Mouse (Mus musculus) cerebellum, postnatal 25 days (tissue): ENCODE measurements at regions not wholly inside any gene's neighbourhood (a gene's known extent, or its start where the extent isn't known, plus 50 kb on each side); places are given as distances from the start of the nearest gene placed in this dataset.
A peak's percentile ranks its signal among the peaks of the same experiment; 100 is the strongest.

Source experiments
- DNase-seq, 2 experiments: peaks; one replicate each; pipeline ENCODE4 v3.0.0; 2021; ENCODE audit warnings: mixed read lengths in 2 of 2

DNA sequence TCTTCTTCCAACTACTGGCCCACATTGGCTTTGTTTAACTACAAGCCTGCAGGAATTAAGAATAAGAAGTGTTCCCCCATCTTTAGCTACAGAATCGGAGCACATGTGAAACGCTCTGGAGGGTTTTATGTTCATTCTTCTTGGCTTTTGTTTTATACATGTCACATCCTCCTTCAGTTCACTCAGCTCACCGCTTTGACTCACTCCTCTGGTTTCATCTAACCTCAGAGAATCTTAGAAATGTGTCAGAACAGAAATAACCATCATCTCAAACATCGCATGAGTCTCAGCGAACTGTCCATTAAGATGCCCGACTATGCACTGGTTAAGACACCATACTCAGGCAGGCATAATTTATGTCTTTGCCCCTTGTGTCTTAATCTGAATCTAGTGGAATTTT, 255.1 kb upstream of the Gm765 start:
- no peak for DNase-seq

DNA sequence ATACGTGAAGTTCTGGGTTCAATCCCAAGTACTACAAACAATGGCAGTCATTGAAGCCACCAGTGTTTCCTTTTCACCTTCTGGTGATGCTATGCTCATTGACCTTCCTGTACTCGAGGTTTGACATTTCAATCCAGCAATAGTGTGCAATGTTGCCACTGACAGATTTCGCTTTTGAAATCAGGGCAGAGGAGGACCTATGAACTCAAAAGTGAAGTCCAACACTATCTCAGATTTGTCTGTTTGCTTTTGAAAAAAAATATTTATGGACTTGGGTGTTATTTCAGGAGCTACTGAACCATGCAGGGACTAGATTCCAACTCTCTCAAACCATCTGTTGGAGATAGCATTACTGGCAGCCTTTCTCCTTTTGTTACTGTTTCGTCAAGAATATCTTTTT, 248.4 kb upstream of the Gm765 start:
- no peak for DNase-seq

DNA sequence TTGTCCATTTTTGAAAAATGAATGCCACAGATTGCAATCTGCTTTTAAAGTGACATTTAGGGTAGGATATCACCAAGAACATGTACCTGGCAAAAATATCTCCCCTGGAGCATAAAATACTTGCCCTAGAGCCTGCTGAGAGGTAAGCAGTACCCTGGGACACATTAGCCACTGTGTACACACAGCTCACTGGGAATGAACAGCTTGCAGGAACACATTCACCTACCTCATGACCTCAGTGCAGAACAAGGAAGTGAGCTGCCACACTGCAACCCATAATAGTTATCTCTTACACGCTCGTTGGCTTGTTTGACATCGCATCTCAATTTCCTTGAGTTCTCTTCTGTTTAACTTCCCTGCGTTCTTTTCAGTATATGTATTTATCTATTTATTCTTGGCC, 246.4 kb upstream of the Gm765 start:
- no peak for DNase-seq

DNA sequence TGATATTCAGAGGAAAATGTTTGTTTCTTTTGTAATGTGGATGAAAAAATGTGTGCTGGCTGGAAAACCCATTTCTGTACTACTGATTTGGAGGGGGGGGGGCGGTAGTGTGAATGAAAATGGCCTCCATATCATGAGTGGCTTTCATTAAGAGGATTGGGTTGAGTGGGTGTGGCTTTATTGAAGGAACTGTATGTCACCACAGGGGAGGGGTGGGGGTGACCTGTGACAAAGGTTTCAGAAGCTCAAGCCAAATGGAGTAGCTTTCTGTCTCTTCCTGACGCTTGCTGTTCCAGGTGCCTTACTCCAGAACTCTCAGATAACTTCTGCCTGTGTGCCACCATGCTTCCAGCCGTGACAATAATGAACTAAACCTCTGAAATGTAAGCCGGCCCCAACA, 242.0 kb upstream of the Gm765 start:
- DNase-seq = no peak

DNA sequence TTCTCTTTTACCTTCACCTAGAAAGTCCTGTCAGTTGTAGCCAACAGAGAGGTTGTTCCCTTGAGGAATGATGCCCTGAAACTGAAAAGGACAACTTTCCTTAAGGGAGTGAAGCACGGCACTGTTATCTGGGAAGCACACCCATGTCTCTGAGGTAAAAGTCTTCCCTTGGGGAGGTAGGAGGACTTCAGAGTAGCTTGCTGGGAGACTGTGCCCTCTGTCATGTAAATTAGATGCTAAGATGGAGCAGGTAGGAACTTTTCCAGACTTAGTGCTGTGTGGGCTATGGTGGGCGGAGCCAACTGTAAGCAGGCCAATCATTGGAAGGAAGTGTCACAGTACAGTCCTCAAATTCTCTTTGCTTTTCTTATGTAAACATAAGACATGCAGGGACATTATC, 240.3 kb upstream of the Gm765 start:
- DNase-seq = no peak

DNA sequence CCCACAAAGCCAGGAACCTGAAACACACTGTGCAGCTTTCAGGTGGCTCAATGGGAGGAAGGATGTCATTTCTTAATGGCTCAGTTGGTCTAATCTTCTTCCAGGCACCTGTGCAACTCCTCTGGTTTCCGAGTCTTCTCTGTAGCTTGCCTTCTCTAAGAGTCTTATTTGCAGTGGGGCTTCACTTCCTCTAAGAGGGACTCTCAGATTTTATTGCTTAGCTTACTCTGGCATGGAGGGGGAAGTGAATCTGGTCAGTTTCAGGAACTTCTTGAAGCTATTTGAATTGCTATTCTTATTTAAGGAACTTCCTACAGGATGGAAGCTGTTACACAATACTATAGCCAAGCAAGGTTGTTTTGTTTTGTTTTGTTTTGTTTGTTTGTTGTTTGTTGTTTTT, 232.7 kb upstream of the Gm765 start:
- no peak for DNase-seq

DNA sequence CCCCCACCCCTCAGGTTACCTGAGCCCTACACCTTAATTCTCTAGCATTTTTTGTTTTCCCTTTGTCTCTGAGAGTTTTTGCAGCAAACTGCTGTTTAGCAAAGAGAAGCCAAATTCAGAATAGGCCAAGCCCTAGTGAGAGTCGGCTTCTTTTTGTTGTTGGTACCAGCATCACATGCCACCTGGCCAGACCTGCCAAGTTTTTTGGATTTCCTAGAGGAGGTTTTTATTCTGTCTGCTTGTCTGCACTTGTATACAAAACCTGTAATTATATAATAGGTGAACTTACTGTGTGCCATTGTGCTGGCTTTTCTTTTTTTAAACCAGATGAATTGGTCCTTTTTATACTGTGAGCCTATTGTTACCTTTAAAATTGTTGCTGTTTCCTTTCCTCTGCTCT, 213.1 kb upstream of the Gm765 start:
- no peak for DNase-seq

DNA sequence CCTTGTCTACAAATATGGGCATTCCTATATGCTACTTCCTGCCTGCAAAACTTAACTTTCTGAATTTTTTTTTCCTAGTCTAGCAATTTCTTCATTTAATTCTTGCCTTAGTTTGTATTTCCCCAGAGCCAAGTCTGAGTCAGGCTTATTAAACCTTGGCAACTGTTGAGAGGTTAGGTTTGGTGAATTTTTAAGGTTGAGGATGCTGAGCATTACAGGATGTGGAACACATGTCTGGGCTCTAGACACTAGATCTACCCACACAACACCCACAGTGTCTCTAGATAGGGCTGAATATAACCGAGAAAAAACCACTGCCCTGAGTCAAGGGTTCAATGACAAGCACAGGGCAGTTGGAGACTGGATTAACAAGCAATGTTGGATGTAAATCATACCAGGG, 211.4 kb upstream of the Gm765 start:
- no peak for DNase-seq

DNA sequence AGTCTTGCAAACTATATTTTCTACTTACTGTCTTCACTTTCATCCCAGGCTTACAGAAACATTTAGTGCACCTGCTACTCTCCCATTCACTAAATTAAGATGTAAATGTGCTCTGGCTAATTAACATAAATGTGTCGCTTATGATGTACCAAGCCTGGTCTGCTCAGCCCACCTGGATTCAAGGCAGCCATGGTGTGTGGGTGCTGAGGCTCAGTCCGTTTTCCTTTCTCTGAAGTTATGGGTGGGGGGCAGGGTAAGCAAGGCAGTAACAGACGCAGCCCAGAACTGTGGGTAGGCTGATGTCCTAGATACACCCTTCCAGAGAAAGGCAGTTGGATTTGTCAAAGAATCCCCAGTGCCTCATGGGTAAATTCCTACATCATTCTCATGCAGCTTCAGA, 209.2 kb upstream of the Gm765 start:
- DNase-seq = no peak

DNA sequence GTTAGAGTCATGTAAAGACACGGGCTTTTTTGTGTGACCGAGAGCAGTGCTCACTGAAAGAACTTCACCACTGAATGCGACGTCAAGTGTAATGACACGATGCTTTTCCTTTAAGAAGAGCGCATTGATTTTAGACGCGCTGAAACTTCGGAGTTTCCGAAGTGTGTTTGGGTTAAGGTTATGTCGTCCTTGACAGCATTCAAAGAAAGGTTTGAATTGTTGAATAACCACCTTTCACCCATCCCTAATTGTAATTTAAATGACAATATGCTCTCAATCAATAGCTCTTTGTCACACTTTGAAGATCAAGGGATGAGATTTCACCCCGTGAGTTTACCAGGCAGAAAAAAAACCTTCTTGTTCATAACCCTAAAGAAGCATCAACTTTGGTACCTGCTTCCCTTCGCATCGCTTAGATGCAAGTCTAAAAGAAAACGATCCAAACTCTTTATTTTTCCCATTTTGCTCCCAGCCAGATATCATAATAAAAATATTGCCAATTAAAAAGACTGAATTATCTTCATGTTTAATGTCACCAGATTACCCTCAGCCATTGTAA, 184.4 kb upstream of the Gm765 start:
- no peak for DNase-seq

DNA sequence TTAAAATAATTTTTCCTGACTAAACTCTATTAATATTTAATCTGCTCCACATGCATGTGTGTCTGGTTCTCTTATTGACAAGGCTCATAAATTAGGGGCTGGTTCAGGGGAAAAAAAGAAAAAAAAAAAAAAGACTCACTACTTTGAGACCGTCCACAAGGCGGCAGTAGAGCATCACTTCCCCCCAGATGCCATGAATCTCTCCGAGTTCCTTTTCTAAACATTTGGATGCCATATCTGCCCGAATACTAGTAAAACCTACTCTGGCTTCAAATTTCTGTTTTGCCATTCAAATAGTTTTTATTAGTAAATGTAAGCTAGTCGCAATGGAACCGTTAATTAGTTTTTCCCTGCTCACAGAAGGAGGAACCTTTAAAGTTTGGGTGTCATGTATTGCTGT, 182.7 kb upstream of the Gm765 start:
- DNase-seq = peak; percentile 50 to 68

DNA sequence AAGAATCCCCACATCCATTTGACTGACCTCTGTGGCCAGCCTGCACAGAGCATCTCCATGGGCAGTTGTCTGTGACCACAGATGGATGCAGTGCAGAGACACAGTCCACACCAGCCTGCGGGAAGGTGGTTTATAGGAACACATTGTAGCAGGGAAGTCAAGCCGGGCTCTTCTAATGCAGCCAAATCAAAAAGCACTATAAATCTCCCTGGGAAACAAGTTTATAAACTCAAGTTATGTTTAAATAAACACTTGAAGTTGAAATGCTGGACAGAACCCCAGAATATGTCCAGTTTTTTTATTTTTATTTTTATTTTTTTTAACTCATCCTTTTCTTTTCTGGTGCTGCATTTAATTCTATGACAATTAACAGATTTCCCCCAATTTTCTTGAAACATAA, 182.1 kb upstream of the Gm765 start:
- no peak for DNase-seq

DNA sequence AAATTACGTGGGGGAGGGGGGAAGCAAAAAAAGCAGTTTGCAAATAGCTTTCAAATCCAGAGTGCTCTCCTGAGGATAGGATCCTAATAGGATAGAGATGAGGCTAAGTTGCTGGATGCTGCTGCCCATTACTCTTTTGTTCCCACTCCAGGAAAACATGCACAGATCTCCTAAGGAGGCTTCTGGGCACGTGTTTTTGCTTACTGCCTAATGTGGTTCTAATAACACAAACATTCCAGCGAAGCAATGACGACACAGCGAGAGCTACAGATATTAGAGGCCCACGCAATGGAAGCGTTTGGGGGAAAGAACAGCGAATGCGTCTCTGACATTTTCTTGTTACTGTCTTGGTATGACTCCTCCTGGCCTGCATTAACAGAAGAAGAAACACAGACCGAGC, 179.0 kb upstream of the Gm765 start:
- no peak for DNase-seq

DNA sequence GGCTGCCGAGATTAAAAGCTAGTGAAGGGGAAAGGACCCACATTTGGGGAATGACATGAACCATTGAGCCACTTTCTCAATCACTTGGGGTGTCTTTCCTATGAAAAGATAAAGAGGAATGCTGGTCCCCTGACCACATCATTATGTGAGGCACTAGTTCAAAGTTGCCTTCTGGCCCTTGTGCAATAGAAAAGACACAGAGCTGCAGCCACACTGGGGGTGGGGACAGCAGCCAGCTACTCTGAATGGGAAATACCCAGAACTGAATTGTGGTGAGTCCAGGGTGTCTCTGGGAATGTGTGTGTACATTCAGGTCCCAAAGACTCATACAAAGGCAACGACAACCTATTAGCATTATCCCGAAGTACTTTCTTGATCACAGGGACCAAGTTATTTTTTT, 172.3 kb upstream of the Gm765 start:
- no peak for DNase-seq

DNA sequence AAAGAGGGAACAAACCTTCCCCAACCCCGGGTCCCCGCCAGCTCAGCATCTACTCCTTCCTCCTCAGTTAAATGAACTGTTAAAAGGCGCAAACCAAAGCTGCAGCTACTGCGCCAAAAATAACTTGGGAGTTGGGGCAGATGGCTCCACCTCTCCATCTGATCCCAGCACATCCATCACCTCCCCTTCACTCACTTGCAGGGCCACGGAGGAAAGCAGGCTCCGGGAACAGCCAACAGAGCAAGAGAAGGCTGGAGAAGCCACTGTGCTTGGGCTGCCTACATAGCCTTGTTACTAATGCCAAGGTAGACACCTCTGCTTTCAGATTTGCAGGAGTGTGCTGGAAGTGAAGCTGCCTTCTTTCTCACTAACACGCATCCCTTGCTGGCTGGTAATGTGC, 171.8 kb upstream of the Gm765 start:
- DNase-seq = peak in 1 of 2 experiments; percentile 6

DNA sequence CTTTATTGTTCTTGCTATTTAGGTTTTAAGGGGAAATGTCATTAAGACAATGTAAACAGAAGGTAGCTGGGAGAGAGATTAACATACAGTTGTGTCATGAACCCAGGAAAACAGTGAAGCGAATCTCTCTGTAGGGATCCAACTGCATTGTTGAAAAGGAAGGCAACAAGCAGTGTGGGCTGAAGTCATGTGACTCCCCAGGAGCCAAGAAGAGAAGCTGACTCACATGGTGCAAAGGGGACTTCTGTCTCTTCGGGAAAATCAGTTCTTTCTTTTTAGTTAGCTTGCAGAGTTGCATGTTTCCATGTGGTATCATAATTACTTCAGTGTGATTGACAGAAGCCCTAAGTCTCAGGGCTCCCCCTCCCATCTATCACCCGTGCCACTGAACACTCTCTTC, 170.7 kb upstream of the Gm765 start:
- DNase-seq = no peak

DNA sequence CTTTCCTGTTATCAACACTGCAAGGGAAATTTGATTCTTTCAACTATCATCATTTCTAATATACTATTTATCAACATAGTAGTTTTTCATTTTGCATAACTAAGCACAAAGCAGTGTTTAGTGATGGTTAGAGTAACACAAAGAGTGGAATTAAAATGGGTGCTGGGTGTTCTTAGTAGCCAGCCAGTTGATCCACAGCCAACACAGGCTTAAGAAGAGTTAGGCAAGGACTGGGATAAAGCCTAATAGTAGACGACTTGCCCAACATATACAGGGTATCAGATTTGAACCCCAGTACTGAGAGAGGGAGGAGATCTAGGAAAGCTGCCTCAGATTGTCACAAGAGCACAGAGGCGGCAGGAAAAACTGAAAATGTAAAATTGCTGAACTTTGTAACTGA, 160.2 kb upstream of the Gm765 start:
- DNase-seq = no peak

DNA sequence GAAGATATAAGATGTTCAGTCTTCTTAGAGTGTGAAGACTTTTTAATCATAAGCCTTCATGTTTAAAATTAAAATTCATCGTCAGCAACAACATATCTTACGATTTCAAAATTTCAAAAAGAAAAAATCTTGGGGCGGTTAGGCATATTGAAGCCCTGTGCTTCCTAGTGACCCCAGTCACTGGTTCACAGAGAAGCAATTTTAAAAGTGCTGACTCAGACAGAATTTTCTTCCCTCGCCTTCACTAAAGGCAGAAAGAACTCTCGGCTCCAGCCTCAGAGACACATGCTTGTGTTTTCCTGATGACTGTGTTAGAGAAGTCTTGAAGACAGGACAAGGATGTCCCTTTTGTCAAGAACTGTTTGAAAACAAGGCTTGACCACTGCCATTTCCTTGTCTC, 157.2 kb upstream of the Gm765 start:
- DNase-seq = no peak

DNA sequence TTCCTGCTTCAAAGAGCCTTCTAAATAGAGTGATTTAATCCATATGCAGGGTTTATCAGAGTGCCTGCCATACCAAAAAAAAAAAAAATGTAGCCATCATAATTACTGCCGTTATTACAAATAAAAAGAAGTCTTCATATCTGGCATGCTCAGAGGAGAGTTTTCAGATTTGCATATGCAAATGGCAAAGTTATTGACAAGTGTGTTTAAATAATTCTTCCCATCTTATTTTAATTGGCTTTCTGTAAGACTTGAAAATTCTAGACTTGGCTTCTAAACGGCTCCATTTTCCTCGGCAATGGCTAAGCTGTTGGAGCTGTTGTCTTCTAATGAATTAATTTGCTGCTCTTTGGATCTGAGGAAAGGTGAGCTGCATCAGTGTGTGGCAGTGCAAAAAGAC, 144.1 kb upstream of the Gm765 start:
- DNase-seq = no peak

DNA sequence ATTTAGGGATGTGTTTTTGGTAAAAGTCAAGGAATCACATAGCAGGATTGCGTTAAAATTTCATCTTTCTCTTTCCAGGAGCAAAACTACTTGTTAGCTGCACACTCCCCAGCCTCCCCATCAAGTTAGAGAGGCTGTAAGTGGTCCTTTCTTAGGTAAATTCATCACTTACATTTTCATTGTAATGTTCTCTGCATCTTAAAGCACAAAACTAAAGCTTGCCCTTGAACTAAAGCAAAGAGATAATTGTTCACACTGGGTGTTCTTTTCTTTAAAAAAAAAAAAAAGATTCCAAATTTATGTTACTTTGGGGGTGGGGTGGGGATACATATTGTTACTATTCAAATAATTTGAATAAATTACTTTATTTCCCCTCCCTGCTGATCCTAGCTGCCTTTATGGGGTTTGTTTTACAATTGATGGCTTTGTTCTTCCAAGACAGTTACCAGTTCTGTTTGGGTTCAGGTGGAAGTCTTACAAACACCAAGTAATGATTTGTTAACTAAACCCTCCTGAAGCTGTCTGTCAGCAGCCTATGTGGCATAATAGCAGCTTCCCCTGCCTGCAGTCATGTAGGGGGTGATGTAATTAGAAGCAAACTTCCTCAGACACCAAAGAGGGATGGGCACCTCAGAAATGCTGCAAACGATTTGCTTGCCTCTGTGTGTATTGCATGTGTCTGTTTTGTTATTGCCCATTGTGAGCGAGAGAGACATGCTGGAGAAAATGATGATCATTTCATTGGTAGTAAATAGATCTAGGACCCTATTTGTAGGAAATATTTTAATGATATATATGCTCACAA, 141.0 kb upstream of the Gm765 start:
- no peak for DNase-seq

DNA sequence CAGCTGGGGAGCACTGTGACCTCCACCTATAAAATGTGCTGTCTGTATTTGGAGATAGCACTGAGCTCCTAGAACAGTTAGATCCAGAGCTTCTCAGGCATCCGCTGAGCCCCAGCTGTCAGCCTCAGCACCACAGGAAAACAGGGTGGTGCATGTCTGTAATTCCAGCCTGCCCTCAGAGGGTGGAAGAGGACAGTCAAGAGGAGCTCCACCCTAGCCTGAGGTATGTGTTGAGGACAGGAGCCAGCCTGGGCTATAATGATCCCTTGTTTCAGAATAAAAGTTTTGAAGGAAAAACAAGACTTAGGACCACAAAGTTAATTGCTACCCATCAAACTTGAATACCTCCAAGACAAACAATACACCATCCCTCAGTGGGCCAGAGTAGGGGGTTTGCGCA, 139.8 kb upstream of the Gm765 start:
- no peak for DNase-seq

DNA sequence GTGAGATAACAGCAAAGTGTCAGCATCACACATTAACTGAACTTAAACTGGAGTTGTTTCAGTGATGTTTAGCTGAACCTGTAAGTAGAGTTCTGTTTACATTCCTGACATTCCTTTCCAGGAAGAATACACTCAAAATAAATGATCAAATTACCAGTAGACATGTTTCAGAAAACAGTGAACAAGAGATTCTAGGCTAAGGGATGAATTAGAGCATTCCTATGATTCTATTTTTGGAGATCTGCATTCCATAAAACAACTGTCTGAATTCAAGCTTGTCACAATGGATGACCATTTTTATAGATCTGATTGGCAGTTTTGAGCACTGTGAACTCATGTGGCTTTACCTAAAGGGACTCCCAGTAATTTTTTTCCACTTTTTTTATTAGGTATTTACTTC, 125.0 kb upstream of the Gm765 start:
- no peak for DNase-seq

DNA sequence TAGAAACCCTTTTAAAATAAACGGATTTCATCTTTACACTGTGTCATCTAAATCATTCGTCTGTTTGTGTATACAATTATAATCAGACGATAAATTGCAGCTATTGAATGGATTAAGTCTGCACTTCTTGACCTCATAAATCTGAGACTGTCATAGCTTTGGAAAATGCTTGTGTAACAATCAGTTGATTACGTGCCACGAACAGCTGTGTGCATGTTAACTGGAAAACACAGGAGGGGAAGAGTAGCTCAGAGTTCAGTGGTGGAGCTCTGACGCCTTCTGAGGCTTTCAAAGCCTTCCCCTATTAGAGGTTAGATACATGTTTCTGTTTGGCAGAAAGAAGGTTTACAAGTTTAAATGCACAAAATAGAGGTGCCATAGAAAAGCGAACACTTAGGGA, 109.7 kb upstream of the Gm765 start:
- DNase-seq = no peak

DNA sequence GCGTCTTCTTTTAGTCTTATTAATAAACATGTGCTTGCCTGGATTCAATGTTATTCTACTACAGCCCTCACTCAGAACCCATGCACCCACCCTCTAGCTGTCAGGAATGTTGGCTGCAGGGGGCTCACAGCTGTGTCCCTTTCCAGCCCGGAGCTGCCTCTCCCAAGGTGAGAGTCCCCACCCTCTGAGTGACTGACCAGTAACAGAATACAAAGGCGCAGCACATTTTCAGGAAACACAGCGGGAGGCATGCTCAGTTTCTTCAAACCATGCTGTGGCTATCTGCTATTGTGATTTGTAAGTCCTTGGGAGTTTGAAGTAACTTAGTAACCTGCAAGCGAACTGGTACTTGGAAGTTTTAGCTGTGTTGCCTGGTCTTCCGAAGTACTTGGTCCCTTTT, 93.1 kb upstream of the Gm765 start:
- DNase-seq = no peak

DNA sequence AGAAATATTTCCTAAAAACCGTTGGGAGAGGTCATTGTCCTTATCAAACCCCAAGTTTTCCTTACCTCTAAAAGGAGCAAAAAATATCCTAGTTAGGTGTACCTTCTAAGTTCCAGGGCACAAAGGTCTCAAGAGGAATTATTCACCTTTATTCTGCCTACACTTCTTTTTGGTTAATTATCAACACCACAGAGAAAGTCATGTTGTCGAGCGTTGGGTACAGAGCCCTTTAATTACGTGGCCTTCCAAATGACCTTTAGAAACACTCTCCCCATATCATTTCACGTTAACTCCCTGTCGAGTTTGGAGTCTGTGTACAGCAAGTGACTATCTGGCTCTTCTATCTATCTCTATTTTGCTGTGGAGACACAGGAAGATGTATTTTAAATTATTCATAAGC, 90.7 kb upstream of the Gm765 start:
- no peak for DNase-seq
